ENCODE assay signal across 10 mouse cellular contexts in genomic region chr13:92778642-92779041, GRCm38 (mm10).
"Had no signal": no experiment of that assay in that cellular context is flagged by ENCODE, and none has a peak within 500 bp of the region (broad histone marks: within the 10 kb centered on the region; RNA-seq: fewer than 3 reads in every experiment).

No protein-coding gene starts in this region.

- H3K9me3 ChIP-seq: limb, embryonic 15.5 days; liver, embryonic 12.5 days; lung, embryonic 15.5 days; midbrain, embryonic 10.5 days had no signal

- H3K27ac ChIP-seq: limb, embryonic 15.5 days; liver, embryonic 12.5 days; lung, embryonic 15.5 days; midbrain, embryonic 10.5 days had no signal

- H3K4me2 ChIP-seq: limb, embryonic 15.5 days; liver, embryonic 12.5 days; lung, embryonic 15.5 days had no signal

- H3K4me3 ChIP-seq: limb, embryonic 15.5 days; liver, embryonic 12.5 days; lung, embryonic 15.5 days; midbrain, embryonic 10.5 days had no signal

- ATAC-seq: liver, embryonic 12.5 days; midbrain, embryonic 16.5 days had no signal

- H3K36me3 ChIP-seq: limb, embryonic 15.5 days; liver, embryonic 12.5 days; lung, embryonic 15.5 days; midbrain, embryonic 10.5 days had no signal

- DNase-seq: kidney, adult 11 months; layer of hippocampus, adult 9-11 months; layer of hippocampus, postnatal 36 days; right cerebral cortex, postnatal 14 days; thymus, postnatal 4 days had no signal

- H3K4me1 ChIP-seq: liver, embryonic 12.5 days had no signal

- H3K27me3 ChIP-seq: limb, embryonic 15.5 days; lung, embryonic 15.5 days had no signal

- H3K9ac ChIP-seq: limb, embryonic 15.5 days; liver, embryonic 12.5 days; lung, embryonic 15.5 days had no signal
